Mouse (Mus musculus): Measurements from ENCODE around the gene Parl. TPM values are rescaled to one million over a fixed set of nuclear protein-coding genes. Genes with fewer than 3 reads are reported as not detected.

Parl gene
- total RNA-seq (2014; rRNA removed) (78.2 and 110 TPM in 2 replicates), polyA plus RNA-seq (2015; fragmentation: Nextera tagmentation; extraction: Ambion mirVana) (86.9 and 90.1 TPM in 2 replicates)

- peak; percentile 97 for TF ChIP-seq CTCF (IDR thresholded peaks at IDR 0.05; ENCODE audit: low read depth)
- ATAC-seq, result peak; percentile 96
These were observed at the start of gene Parl for GRCm38 (mm10) chr16:20301770-20302649. TSS of gene Parl (minus strand) at chr16:20302387.

GRCm38 (mm10) chr16:20345464-20345863 lies 43.3 kb upstream of the Parl start:
- Histone ChIP-seq H3K4me3 (ENCODE audit: low read length) (no peak overlapping the region), H3K4me1 (ENCODE audit: insufficient read depth, low read length) (no peaks in the 10 kb centered on the region), H3K27me3 (ENCODE audit: insufficient read depth, low read length) (no peaks in the 10 kb centered on the region), H3K27ac (no peak overlapping the region), H3K4me2 (ENCODE audit: low read depth, low read length) (no peak overlapping the region), H3K9me3 (ENCODE audit: low read length) (no peaks in the 10 kb centered on the region), H3K36me3 (ENCODE audit: insufficient read depth, low read length) (peaks cover 21% of the 10 kb centered on the region; the same call in 1 of the 2 replicates), H3K9ac (replicated peaks; ENCODE audit: low read length) (no peak overlapping the region)
- no peak for DNase-seq (ENCODE audit: low spot score)
- WGBS, result 100% methylated on average over 1 of the region's 1 CpGs
- no peak for TF ChIP-seq CTCF (IDR thresholded peaks at IDR 0.05; ENCODE audit: low read depth)
- ATAC-seq, result no peak

More at GRCm38 (mm10) chr16:20301770-20302649, at the start of gene Parl:
- H3K4me2 ChIP-seq (ENCODE audit: low read depth, low read length), result peak within 1 kb of the TSS; percentile 68
- WGBS, result under 1% methylated on average over 49 of the region's 52 CpGs
- peak; percentile 94 for DNase-seq (ENCODE audit: low spot score)
- no peaks in the 10 kb centered on the region for H3K27me3 ChIP-seq (ENCODE audit: insufficient read depth, low read length)
- peak within 1 kb of the TSS; percentile 77 for H3K4me3 ChIP-seq (ENCODE audit: low read length)
- H3K27ac ChIP-seq, result peak within 1 kb of the TSS; percentile 72
- H3K4me1 ChIP-seq (ENCODE audit: insufficient read depth, low read length), result peaks cover 17% of the 10 kb centered on the region
- peak within 1 kb of the TSS; percentile 75 for H3K9ac ChIP-seq (replicated peaks; ENCODE audit: low read length)
- H3K36me3 ChIP-seq (ENCODE audit: insufficient read depth, low read length), result peaks cover 3% of the 10 kb centered on the region
- H3K9me3 ChIP-seq (ENCODE audit: low read length), result no peaks in the 10 kb centered on the region

GRCm38 (mm10) chr16:20338616-20339015 lies 36.4 kb upstream of the Parl start:
- H3K27me3 ChIP-seq (ENCODE audit: insufficient read depth, low read length), result no peaks in the 10 kb centered on the region
- no peak overlapping the region for H3K4me2 ChIP-seq (ENCODE audit: low read depth, low read length)
- ATAC-seq (no peak), DNase-seq (ENCODE audit: low spot score) (no peak)
- no peak overlapping the region for H3K9ac ChIP-seq (replicated peaks; ENCODE audit: low read length)
- no peak overlapping the region for H3K4me3 ChIP-seq (ENCODE audit: low read length)
- H3K9me3 ChIP-seq (ENCODE audit: low read length), result no peaks in the 10 kb centered on the region
- no peaks in the 10 kb centered on the region for H3K4me1 ChIP-seq (ENCODE audit: insufficient read depth, low read length)
- WGBS, result 94% methylated on average over 3 of the region's 3 CpGs
- H3K27ac ChIP-seq, result no peak overlapping the region
- peaks cover 34% of the 10 kb centered on the region for H3K36me3 ChIP-seq (ENCODE audit: insufficient read depth, low read length)
- no peak for TF ChIP-seq CTCF (IDR thresholded peaks at IDR 0.05; ENCODE audit: low read depth)

- Histone ChIP-seq H3K4me2 (ENCODE audit: low read depth, low read length) (no peak overlapping the region), H3K4me3 (ENCODE audit: low read length) (no peak overlapping the region), H3K9ac (replicated peaks; ENCODE audit: low read length) (no peak overlapping the region), H3K36me3 (ENCODE audit: insufficient read depth, low read length) (peaks cover 56% of the 10 kb centered on the region), H3K27ac (no peak overlapping the region), H3K27me3 (ENCODE audit: insufficient read depth, low read length) (no peaks in the 10 kb centered on the region), H3K9me3 (ENCODE audit: low read length) (no peaks in the 10 kb centered on the region), H3K4me1 (ENCODE audit: insufficient read depth, low read length) (no peaks in the 10 kb centered on the region)
- no peak for ATAC-seq
- no peak for DNase-seq (ENCODE audit: low spot score)
- TF ChIP-seq CTCF (IDR thresholded peaks at IDR 0.05; ENCODE audit: low read depth), result no peak
- 97% methylated on average over 8 of the region's 8 CpGs for WGBS
These were observed 32.7 kb upstream of the Parl start for GRCm38 (mm10) chr16:20334918-20335317.

GRCm38 (mm10) chr16:20328306-20328705 lies 26.1 kb upstream of the Parl start:
- H3K4me1 ChIP-seq (ENCODE audit: insufficient read depth, low read length), result no peaks in the 10 kb centered on the region
- TF ChIP-seq CTCF (IDR thresholded peaks at IDR 0.05; ENCODE audit: low read depth), result no peak
- WGBS, result 78% methylated on average over 5 of the region's 5 CpGs

GRCm38 (mm10) chr16:20325286-20325685 lies 23.1 kb upstream of the Parl start, which contains the start of gene Cyp2ab1:
TSS of gene Cyp2ab1 (minus strand) at chr16:20325404.
- DNase-seq (ENCODE audit: low spot score), result no peak
- Histone ChIP-seq H3K9ac (replicated peaks; ENCODE audit: low read length) (no peak within 1 kb of the TSS), H3K4me2 (ENCODE audit: low read depth, low read length) (no peak within 1 kb of the TSS), H3K36me3 (ENCODE audit: insufficient read depth, low read length) (no peaks in the 10 kb centered on the region; the same call in 1 of the 2 replicates), H3K4me1 (ENCODE audit: insufficient read depth, low read length) (no peaks in the 10 kb centered on the region), H3K9me3 (ENCODE audit: low read length) (no peaks in the 10 kb centered on the region), H3K27me3 (ENCODE audit: insufficient read depth, low read length) (no peaks in the 10 kb centered on the region), H3K4me3 (ENCODE audit: low read length) (no peak within 1 kb of the TSS), H3K27ac (no peak within 1 kb of the TSS)
- 70% methylated on average over 5 of the region's 5 CpGs for WGBS
- no peak for TF ChIP-seq CTCF (IDR thresholded peaks at IDR 0.05; ENCODE audit: low read depth)
- no peak for ATAC-seq

More at GRCm38 (mm10) chr16:20328306-20328705, 26.1 kb upstream of the Parl start:
- no peaks in the 10 kb centered on the region for H3K9me3 ChIP-seq (ENCODE audit: low read length)
- H3K36me3 ChIP-seq (ENCODE audit: insufficient read depth, low read length), result peaks cover 22% of the 10 kb centered on the region
- no peaks in the 10 kb centered on the region for H3K27me3 ChIP-seq (ENCODE audit: insufficient read depth, low read length)
- ATAC-seq, result no peak
- H3K9ac ChIP-seq (replicated peaks; ENCODE audit: low read length), result no peak overlapping the region
- no peak overlapping the region for H3K4me2 ChIP-seq (ENCODE audit: low read depth, low read length)
- no peak for DNase-seq (ENCODE audit: low spot score)
- no peak overlapping the region for H3K4me3 ChIP-seq (ENCODE audit: low read length)
- H3K27ac ChIP-seq, result no peak overlapping the region

GRCm38 (mm10) chr16:20323907-20324306 lies 21.7 kb upstream of the Parl start:
- no peak for TF ChIP-seq CTCF (IDR thresholded peaks at IDR 0.05; ENCODE audit: low read depth)
- Histone ChIP-seq H3K9ac (replicated peaks; ENCODE audit: low read length) (no peak overlapping the region), H3K27me3 (ENCODE audit: insufficient read depth, low read length) (no peaks in the 10 kb centered on the region), H3K4me1 (ENCODE audit: insufficient read depth, low read length) (no peaks in the 10 kb centered on the region), H3K36me3 (ENCODE audit: insufficient read depth, low read length) (no peaks in the 10 kb centered on the region), H3K27ac (no peak overlapping the region), H3K9me3 (ENCODE audit: low read length) (no peaks in the 10 kb centered on the region), H3K4me2 (ENCODE audit: low read depth, low read length) (no peak overlapping the region), H3K4me3 (ENCODE audit: low read length) (no peak overlapping the region)
- WGBS, result 78% methylated on average over 5 of the region's 5 CpGs
- no peak for DNase-seq (ENCODE audit: low spot score)
- ATAC-seq, result no peak

Data from hindbrain, postnatal 0 days (tissue).